Mouse (Mus musculus): ENCODE results near the gene Rgs3.

Gene Rgs3

GRCm38 (mm10) chr4:62688142-62688541 is 128.5 kb downstream of the Rgs3 start:
- no peak for DNase-seq (ENCODE audit: low spot score in 2 of 2)

- DNase-seq (ENCODE audit: low spot score in 2 of 2): no peak
Observed at GRCm38 (mm10) chr4:62690997-62691396, 131.3 kb downstream of the Rgs3 start.

- no peak for DNase-seq (ENCODE audit: low spot score in 2 of 2)
Observed at GRCm38 (mm10) chr4:62691625-62692024, 132.0 kb downstream of the Rgs3 start.

DNA sequence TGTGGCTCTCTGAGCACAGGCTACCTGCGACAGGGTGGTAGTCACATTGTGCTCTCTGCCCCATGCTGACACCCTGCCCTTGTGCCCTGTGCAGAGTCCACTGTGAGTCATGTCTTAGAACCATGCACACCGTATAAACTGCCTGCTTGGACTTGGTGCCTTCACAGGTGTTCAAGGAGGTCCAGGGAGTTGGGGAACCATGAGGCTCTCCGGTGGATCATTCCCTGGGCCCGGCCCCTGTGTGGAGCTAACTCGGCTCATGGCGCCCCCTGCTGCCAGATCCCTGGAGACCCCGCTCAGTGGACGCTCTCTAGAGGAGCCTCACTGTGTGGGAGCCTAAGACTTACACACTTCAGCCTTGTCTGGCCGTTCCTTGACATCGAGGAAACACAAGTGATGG is 134.2 kb downstream of the Rgs3 start:
- DNase-seq (ENCODE audit: low spot score in 2 of 2): no peak

DNA sequence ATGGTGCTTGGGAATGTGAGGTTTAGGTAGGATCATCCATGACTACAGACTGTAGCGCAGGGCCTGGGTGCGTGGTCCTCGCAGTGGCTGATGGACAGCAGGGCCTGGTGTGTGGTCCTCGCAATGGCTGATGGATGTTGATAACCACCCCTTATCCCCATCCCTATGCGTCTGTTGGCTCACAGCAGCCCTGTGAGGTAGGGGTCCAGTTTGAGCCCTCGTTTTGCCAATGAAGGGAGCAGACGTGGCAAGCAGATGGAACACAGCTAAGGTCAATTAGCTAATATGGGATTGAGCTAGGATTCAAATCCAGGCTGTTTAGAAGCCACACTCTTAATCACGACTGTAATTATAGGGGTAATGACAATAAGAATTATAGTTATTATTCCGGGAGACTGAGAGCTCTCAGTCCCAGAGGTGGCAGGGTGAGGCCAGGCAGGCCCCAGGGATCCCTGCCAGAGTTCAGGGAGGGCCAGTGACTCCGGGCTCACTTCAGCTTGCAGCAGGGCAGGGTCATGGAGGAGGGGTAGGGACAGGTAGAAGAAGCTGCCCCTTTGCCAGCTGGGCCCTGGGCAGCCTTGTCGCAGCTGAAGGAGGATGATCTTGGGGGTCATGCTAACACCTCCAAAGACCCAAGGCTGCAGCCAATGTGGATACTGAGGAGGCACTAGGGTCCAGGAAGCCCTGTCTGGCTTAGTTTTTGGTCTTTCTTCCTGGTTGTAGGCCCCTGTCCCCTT is 135.2 kb downstream of the Rgs3 start:
- no peak for DNase-seq (ENCODE audit: low spot score in 2 of 2)

DNA sequence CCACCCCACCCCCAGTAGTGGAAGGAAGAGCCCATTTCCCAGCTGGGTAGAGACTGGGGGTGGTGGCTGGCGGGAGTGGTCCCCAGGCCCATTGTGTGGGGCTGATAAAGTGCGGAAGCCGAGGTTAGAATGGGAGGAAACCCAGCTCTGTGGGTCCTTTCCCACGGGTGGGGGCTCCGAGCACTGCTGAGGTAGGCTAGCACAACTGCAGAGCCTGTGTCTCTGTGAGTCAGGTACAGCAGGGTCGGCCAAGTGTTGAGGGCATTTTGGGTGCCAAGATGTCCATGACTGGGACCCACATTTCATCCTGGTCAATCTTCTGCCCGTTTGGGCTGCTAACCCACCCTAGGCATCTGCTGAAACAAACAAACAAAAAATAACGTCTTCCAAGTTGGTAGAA is 135.9 kb downstream of the Rgs3 start:
- DNase-seq (ENCODE audit: low spot score in 2 of 2): no peak

- peak in 1 of 2 experiments; percentile 48 for DNase-seq (ENCODE audit: low spot score in 2 of 2)
Observed at GRCm38 (mm10) chr4:62695946-62696345, 136.3 kb downstream of the Rgs3 start.

DNA sequence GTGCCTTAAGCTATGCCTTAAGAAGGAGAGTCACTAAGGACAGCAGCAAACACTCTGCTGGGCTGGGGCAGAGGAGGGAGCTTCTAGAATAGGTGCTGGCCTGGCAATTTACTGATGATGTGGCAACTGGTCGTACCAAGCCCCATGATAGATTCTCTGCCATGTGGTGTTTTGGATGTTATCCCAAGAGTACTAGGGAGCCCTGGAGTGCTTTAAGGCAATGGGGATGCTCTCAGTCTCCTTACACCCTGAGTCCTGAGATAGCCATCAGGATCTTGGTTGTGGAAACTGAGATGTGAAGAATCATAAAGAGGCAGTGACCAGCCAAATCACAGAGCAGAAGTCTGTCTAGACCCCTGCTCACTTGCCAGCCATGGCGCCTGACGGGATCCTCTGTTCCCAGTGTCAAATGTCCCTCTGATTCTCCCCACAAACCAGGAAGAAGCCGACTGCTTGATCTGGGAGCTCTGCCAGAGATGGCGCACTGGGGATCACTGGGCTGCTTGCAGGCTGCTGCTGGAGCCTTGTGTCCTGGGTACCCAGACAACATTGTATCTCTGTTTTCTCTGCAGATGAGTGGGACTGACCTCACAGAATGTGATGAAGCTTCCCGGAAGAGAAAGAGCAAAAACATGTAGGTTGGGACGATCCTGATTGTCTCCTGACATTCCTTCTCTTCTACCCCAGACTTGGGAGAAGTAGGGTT is 137.2 kb downstream of the Rgs3 start:
- no peak for DNase-seq (ENCODE audit: low spot score in 2 of 2)

DNA sequence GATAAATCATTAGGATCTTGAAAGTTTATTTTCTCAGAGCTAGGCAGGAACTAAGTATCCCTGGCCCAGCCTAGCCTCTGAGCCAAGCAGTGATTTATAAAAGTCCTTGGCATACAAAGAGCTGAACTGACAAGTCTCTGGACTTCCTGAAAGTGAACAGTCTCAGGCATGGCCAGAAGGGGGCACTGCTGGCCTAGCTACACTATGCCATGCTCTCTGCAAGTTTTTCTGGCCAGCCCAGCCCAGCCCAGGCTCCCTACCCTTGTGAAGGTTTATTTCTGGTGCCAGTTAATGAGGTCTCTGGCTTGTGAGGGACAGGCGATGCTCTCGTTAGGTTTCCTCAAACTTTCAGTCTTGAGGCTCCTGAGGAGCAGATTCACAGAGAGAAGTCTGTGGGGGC is 137.8 kb downstream of the Rgs3 start:
- peak; percentile 75 to 88 for DNase-seq (ENCODE audit: low spot score in 2 of 2)

GRCm38 (mm10) chr4:62698521-62698920 is 138.9 kb downstream of the Rgs3 start:
- DNase-seq (ENCODE audit: low spot score in 2 of 2): no peak

GRCm38 (mm10) chr4:62699191-62699812 is 139.7 kb downstream of the Rgs3 start:
- peak; percentile 87 to 93 for DNase-seq (ENCODE audit: low spot score in 2 of 2)

- DNase-seq (ENCODE audit: low spot score in 2 of 2): no peak
Observed at GRCm38 (mm10) chr4:62700426-62700825, 140.8 kb downstream of the Rgs3 start.

DNA sequence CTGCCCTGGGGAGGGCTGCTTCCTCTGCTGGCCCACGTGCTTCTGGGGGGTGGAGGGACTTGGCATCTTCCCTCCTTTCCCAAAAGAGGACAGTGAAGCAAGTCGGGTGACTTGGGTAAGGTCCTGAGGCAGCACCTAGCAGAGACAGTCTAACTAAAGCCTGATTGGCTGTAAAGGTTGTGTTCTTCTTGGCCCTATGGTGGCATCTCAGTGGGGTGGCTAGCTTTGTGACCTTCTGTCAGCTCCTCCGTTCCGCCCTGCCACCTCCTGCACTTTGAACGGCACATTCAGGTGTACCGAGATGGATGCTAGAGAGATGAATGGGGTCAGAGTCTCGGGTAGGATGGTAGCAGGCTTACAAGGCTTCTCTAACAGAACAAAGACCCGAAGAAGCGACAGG is 143.5 kb downstream of the Rgs3 start:
- DNase-seq (ENCODE audit: low spot score in 2 of 2): no peak

- DNase-seq (ENCODE audit: low spot score in 2 of 2): no peak
Observed at GRCm38 (mm10) chr4:62704204-62704603, 144.6 kb downstream of the Rgs3 start.

DNA sequence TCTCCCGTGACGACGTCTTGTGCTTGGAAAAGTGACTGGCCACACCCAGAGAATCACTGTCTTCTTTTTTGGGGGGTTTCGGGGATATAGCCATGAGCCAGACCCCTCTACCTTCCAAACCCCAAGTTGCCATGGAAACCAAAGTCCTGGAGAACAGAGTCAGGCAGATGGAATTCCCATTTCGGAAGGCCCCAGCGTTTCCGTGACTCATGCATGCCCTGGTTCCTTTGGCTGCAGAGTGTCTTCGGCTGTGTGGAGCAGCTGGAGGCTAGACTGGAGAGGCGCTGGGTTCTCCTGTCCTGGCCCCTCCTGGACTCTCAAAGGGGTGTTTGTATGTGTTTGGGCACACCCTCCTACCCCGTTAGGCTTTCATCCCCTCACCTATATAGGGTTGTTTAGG is 145.4 kb downstream of the Rgs3 start:
- no peak for DNase-seq (ENCODE audit: low spot score in 2 of 2)

GRCm38 (mm10) chr4:62705749-62706148 is 146.1 kb downstream of the Rgs3 start:
- DNase-seq (ENCODE audit: low spot score in 2 of 2): no peak

GRCm38 (mm10) chr4:62708084-62708483 is 148.4 kb downstream of the Rgs3 start:
- no peak for DNase-seq (ENCODE audit: low spot score in 2 of 2)

DNA sequence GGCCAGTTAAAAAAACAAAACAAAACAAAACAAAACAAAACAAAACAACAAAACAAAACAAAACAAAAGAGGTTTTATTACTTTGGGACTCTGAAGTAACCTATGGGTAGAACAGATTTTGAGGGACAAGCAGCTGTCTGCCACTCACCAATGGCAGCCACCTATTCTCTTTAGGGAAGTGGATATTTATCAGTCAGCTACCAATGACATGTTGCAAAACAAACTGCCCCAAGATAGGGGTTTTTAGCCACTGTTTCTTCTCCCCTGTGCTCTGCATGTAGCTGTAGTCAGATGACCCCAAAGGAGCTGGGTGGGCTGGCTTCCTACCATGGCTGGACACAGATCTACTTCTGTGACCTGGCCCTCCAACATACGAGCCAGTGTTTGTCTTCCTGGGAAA is 149.3 kb downstream of the Rgs3 start:
- DNase-seq (ENCODE audit: low spot score in 2 of 2): no peak

GRCm38 (mm10) chr4:62709448-62709847 is 149.8 kb downstream of the Rgs3 start:
- DNase-seq (ENCODE audit: low spot score in 2 of 2): no peak

- DNase-seq (ENCODE audit: low spot score in 2 of 2): no peak
Observed at GRCm38 (mm10) chr4:62711159-62711558, 151.5 kb downstream of the Rgs3 start.

- DNase-seq (ENCODE audit: low spot score in 2 of 2): no peak
Observed at GRCm38 (mm10) chr4:62711582-62711981, 151.9 kb downstream of the Rgs3 start.

DNA sequence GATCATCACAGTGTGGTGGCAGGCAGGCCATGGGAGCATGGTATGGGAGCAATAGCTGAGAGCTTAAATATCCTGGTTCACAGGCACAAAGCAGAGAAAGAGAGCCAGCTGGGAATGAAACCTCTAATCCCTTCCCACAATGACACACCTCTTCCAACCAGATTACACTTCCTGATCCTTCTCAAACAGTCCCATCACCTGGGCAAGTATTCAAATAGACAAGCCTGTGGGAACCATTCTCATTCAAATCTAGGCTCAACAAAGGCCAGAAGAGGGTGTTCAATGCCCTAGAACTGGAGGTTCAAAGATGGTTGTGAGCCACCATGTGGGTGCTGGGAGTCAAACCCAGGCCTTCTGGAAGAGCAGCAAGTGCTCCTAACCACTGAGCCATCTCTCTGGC is 161.2 kb downstream of the Rgs3 start:
- DNase-seq (ENCODE audit: low spot score in 2 of 2): no peak

DNA sequence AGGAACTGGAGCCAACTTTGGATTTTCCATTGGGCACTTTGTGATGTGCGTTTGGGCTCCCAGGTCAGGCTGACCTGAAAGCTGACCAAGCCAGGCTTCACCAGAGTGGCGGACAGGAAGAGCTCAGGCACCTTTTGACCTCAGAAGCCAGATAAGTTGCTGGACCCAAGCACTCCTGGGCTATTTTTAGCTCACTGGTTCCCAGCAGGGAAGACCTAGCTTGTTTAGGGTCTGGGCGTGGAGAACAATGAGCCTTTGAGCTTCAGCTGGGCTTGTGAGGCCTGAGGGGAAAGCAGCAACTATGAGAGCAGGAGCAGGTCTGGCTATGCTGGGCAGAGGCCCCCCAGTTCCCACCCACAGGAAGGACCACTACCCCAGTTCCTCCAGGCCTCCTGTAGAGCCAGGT is 162.4 kb downstream of the Rgs3 start:
- no peak for DNase-seq (ENCODE audit: low spot score in 2 of 2)

Measured in frontal cortex, postnatal 14 days (tissue).